Mouse (Mus musculus) large intestine, adult 2 months (tissue): ENCODE measurements at regions not wholly inside any gene's neighbourhood (a gene's known extent, or its start where the extent isn't known, plus 50 kb on each side); places are given as distances from the start of the nearest gene placed in this dataset.

Experiments
- DNase-seq: peaks from one replicate; pipeline ENCODE4 v3.0.0-alpha.2; 2012; ENCODE audit warnings: low read depth, low spot score
- WGBS: fragments of 180-500 bp; shearing (Covaris S2); methylation state at CpG from one replicate; pipeline ENCODE4 v1.1.7; 2018; 5-methylcytosine and 5-hydroxymethylcytosine counted together

- no peak for DNase-seq
- WGBS = 76% methylated on average over 4 of the region's 4 CpGs
Observed at GRCm38 (mm10) chr1:137374641-137375040, 414.4 kb upstream of the Nr5a2 start.

GRCm38 (mm10) chr1:137373509-137374420 is 413.5 kb upstream of the Nr5a2 start:
- no peak for DNase-seq
- WGBS = 90% methylated on average over 15 of the region's 15 CpGs

- DNase-seq = no peak
- 91% methylated on average over 3 of the region's 3 CpGs for WGBS
Observed at GRCm38 (mm10) chr1:137372236-137372635, 412.0 kb upstream of the Nr5a2 start.

- no peak for DNase-seq
Observed at GRCm38 (mm10) chr1:137364396-137364795, 404.1 kb upstream of the Nr5a2 start.

- no peak for DNase-seq
- 96% methylated on average over 2 of the region's 2 CpGs for WGBS
Observed at GRCm38 (mm10) chr1:137363969-137364368, 403.7 kb upstream of the Nr5a2 start.

GRCm38 (mm10) chr1:137363561-137363960 is 403.3 kb upstream of the Nr5a2 start:
- 60% methylated on average over 1 of the region's 1 CpGs for WGBS
- no peak for DNase-seq

- WGBS = 86% methylated on average over 16 of the region's 16 CpGs
- no peak for DNase-seq
Observed at GRCm38 (mm10) chr1:137360688-137361570, 400.7 kb upstream of the Nr5a2 start.

- WGBS = 81% methylated on average over 4 of the region's 4 CpGs
- DNase-seq = no peak
Observed at GRCm38 (mm10) chr1:137355941-137356512, 395.8 kb upstream of the Nr5a2 start.

- WGBS = 68% methylated on average over 5 of the region's 5 CpGs
- DNase-seq = no peak
Observed at GRCm38 (mm10) chr1:137352390-137353027, 392.3 kb upstream of the Nr5a2 start.

GRCm38 (mm10) chr1:137334137-137334536 is 373.9 kb upstream of the Nr5a2 start:
- 91% methylated on average over 2 of the region's 2 CpGs for WGBS
- no peak for DNase-seq

GRCm38 (mm10) chr1:137332108-137332769 is 372.0 kb upstream of the Nr5a2 start:
- WGBS = 58% methylated on average over 8 of the region's 8 CpGs
- DNase-seq = no peak

- 50% methylated on average over 5 of the region's 5 CpGs for WGBS
- no peak for DNase-seq
Observed at GRCm38 (mm10) chr1:137331746-137332107, 371.5 kb upstream of the Nr5a2 start.

- WGBS = 37% methylated on average over 3 of the region's 3 CpGs
- DNase-seq = no peak
Observed at GRCm38 (mm10) chr1:137330634-137331033, 370.4 kb upstream of the Nr5a2 start.

GRCm38 (mm10) chr1:137323884-137324594 is 363.8 kb upstream of the Nr5a2 start:
- 15% methylated on average over 8 of the region's 8 CpGs for WGBS

GRCm38 (mm10) chr1:137323035-137323680 is 362.9 kb upstream of the Nr5a2 start:
- WGBS = 78% methylated on average over 2 of the region's 2 CpGs

More at GRCm38 (mm10) chr1:137323884-137324594, 363.8 kb upstream of the Nr5a2 start:
- no peak for DNase-seq

GRCm38 (mm10) chr1:137302757-137303422 is 342.6 kb upstream of the Nr5a2 start:
- DNase-seq = no peak
- 54% methylated on average over 5 of the region's 5 CpGs for WGBS

More at GRCm38 (mm10) chr1:137323035-137323680, 362.9 kb upstream of the Nr5a2 start:
- no peak for DNase-seq

GRCm38 (mm10) chr1:137297780-137298569 is 337.7 kb upstream of the Nr5a2 start:
- DNase-seq = no peak
- WGBS = 52% methylated on average over 10 of the region's 10 CpGs
